Mouse (Mus musculus): ENCODE results near the gene Nsun6.

The Nsun6 gene

GRCm38 (mm10) chr2:15054945-15055637 lies at the start of gene Nsun6:
Gene Nsun6 (minus strand): TSS chr2:15055069.
- DNase-seq: peak; percentile 98 to 99

DNA sequence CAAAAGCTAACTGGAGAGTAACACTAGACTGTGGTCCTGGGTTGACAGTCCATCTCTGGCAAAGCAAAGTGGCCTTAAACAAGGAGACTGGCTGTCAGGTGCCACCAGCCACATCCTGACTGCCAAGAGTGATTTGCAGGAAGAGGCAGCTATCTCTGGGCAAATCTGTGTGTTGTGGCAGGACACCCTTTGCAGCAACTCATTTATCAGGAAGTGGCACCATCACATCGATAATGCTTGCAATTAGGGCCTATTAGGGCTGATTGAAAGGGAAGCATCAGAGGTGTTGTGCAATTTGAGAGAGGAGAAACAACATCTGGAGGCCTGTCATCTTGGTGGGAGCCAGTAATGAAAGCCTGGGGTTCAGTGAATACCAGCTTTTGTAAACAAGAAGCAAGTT lies 49.5 kb upstream of the Nsun6 start:
- DNase-seq: no peak

- no peak for DNase-seq
Observed at GRCm38 (mm10) chr2:15096514-15097090, 41.7 kb upstream of the Nsun6 start.

GRCm38 (mm10) chr2:15087308-15087707 lies 32.4 kb upstream of the Nsun6 start:
- DNase-seq: no peak

DNA sequence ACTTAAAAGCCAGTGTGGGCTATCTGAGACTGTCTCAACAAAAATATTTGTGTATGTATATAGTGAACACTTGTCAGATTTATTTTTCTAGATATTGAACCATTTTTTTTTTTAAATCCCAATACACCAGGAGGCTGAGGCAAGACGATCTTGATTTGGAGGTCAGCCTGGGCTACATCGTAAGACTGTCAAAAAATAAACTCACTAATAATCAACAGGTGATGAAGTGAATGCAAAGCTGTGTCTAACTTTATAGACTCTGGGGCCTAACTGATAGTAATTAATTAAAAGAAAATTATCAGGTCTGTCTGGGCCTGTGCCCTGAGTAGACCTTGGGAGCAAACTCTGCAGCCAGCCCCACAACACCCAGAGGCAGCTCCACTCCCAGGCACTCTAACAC lies 28.8 kb upstream of the Nsun6 start:
- no peak for DNase-seq

DNA sequence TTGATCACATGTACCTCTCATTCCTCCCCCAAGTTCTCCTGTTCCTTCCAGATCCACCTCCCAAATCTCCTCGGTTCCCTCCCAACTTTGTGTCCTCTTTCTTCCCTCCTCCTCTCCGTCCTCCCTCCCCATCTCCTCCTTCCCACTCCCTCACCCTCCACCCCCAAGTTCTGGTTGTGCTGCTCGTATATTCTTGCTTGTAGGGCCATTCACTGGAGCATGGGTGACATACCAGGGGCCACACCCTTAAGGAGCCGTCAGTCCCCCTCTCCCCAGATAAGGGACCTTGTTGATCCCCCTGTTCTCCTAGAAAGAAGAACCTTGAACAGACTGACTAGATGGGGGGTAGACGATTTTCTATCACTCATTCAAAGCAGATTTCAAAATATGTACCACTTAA lies 12.2 kb upstream of the Nsun6 start:
- DNase-seq: no peak

DNA sequence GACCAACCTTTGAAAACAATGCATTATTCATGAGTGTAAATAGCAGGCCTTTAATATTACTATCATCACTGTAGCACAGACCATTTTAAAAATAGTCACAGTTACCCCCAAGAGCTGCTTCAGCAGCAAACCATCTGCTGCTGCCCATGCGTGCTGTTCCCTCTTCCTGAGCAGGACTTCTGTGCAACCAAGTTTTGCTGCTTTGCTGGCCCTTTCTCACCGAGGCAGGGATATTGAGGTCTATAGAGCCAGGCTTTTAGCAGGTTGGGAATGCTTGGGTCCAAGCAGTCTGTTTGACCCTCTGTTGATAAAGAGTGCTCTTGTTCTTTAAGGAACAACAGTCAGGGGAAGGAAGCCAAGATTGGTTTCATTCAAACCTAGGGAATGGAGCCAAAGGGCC lies 10.6 kb upstream of the Nsun6 start:
- DNase-seq: no peak

DNA sequence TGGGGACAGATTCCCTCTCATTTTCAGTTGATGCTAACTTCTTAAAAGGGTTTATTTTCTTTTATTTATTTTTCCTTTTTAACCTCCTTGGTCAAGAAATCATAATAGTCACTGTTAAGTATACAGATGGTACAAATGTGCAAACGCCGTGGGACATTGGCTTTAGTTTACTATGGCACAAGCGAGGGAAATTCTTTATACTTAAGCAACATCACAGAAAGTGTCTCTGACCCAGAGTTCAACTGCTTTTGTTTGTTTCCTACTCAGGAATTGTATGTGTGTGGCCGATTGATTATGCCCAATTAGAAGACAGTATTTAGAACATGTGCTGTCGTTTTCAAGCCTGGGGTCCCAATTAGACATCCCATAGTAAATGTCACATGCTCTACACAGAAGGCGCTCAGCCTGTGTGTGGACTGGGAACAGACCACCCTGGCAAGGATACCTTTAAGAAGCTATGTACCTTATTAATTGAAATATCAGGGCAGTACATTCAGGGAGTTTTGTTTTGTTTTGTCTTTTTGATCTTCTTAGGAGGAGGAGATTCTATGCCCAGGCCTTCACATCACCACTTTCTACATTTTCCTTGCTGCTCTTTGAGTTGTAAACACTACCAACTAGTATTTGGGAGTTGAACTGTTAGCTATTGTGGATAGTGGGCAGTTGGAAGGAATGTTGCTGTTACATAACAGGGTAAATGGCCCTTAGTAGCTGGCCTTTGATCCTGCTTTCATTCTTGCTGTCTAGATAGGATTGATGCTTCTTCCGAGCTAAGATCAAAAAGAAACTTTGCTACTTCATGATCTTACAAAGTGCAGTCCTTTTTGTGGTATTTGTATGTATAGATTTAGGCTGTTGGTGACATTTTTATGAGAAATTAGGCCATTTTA lies 9.8 kb upstream of the Nsun6 start:
- no peak for DNase-seq

GRCm38 (mm10) chr2:15063815-15064214 lies 8.9 kb upstream of the Nsun6 start:
- DNase-seq: no peak

- no peak for DNase-seq
Observed at GRCm38 (mm10) chr2:15060856-15061255, 6.0 kb upstream of the Nsun6 start.

DNA sequence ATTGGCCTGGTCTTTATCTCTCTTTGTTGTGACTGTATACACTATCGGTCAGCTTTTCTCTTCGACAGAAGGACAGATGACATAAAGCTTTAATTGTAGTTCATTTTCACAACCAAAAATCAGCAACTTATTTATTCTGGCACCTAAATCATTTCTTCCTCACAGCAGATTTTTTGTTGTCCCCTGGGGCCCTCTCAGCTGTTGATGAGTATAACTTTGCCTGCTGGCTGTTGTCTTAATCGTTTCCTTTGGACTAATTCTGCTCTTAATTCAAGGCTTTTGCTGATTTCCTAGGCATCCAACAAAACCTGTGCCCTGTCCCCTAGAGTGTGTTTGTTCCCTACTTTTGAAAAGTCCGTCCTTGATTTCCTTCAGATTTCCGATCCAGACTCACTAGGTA lies 3.4 kb upstream of the Nsun6 start:
- DNase-seq: peak; percentile 16 to 17

DNA sequence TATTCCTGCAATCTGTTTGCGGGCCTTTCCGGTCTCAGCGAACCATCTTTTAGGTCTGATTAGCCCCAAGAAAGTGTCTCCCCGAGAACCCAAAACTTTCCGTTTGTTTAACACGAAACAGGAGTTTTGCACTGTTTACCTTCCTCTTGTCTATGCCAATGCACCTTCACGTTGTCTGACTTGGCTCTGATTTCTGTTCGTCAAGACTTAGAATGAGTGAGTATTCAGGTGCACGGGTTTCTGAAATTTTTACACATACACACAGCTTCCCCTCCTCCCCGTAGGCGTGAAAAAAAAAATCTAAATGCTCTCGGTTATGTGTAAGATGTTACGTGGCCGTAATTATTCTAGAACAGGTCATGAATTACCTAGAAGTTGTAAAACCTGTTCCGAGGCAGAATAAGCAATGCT lies 877 bp upstream of the Nsun6 start:
- DNase-seq: no peak

GRCm38 (mm10) chr2:15054496-15054895 lies 373 bp downstream of the Nsun6 start:
- no peak for DNase-seq

- DNase-seq: peak; percentile 93 to 94
Observed at GRCm38 (mm10) chr2:15049117-15049873, 5.6 kb downstream of the Nsun6 start, which contains the start of gene Arl5b. Gene Arl5b (plus strand): TSS chr2:15049395.

DNA sequence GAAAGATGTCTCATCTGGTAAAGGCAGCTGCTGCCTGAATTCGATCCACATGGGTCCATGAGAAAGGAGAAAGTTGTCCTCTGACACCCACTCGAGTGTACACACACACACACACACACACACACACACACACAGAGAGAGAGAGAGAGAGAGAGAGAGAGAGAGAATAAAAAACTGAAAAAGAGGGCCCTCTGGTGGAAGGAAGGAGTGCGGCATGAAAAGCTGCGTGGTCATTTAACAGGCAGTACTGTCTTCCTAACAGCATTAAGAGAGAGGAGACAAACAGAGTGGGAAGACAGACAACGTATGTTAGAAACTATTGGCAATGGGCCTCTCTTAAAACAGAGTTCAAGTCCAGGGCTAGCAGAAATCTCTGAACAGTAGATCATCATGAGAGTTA lies 14.5 kb downstream of the Nsun6 start:
- peak; percentile 31 to 46 for DNase-seq

DNA sequence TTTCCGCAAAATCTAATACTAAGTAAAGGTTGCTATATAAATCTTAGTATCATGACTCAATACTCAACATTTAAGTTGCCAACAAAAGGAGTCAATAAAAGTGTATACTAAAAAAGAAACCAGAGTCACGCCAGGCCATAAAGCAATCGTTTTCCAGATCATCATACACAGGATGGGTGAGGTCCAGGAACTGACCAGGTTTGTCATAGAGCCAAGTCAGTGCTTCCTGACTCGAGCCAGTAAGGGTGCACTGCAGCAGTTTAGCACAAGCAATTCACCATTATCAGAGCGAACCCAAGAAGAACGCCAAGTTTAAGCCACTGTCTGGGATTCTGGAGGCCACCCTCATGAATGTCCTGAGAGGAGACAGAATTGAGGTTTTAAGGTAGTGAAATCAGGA lies 16.2 kb downstream of the Nsun6 start:
- peak; percentile 13 to 31 for DNase-seq

DNA sequence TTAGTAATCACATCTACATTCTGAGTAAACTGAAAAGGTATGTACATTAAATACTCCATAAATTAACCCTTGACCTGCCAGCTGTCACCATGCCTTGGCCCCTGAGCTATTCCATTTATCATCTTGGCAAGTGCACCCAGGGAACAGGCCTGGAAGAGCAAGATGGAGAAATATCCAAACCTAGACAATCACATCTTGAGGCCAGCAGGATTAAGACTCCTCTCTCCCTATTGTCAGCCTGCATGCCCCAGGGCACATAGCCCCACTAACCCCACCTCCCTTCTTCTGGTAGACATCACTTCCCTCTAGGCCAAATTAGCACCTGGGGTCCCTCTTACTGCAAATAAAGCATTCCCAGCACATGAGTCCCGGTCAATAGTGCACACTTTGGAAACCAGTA lies 27.1 kb downstream of the Nsun6 start:
- DNase-seq: no peak

DNA sequence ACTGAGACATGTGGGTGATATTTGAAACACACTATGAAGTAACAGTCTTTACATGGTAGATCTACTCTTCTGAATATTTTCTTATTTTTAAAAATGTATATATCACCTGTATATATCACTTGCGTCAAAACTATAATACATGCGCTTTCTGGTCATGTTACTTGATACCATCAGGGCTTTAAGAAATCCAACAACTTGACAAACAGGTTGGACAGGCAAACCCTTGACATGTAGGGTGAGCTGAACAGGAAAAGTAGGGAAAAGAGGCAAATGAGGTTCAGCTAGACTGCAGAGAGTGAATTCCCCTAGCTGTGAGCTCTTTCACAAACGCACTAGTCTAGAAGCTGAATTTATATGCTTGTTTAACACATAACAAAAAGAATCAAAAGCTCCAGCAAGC lies 28.1 kb downstream of the Nsun6 start:
- DNase-seq: no peak

DNA sequence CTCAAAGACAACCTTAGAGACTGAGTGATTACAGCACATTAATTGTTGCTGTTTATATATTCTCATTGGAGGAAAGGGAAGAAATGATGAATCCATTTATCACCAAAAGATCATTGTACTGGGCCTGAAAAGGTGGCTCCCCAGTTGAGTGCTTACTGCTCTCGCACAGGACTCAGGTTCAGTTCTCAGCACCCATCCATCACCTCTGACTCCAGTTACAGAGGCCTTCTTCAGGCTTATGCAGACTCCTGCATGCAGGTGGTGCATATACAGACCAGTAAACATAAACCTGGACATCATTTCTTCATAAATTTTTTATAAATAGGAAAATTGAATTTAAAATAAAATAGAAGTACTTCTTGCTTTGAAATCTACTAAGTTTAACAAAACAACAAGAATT lies 46.8 kb downstream of the Nsun6 start:
- no peak for DNase-seq

- DNase-seq: no peak
Observed at GRCm38 (mm10) chr2:15007531-15007930, 47.3 kb downstream of the Nsun6 start.

- DNase-seq: no peak
Observed at GRCm38 (mm10) chr2:14997836-14998235, 57.0 kb downstream of the Nsun6 start.

GRCm38 (mm10) chr2:14996036-14996435 lies 58.8 kb downstream of the Nsun6 start:
- no peak for DNase-seq

DNA sequence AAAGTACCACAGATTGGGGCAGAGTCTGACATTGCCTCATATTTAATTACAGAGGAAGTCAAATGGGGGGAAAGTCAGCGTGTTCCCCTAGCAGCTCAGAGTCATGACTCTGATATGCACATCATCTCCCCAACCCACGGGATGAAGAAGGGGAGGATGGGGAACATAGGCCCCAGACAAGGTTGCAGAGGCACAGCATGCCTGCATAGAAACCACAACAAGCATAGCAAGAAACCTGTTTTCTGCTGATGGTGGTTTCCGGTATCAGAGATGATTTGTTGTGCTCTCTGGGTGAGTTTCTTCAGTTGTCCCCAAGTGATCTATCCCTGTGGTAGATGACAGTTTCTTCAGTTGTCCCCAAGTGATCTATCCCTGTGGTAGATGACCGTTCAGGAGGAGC lies 62.3 kb downstream of the Nsun6 start:
- DNase-seq: no peak

All from kidney, postnatal 4 days (tissue).